Mouse (Mus musculus): ENCODE results near the gene Prim2. TPM values are rescaled to one million over a fixed set of nuclear protein-coding genes. Genes with fewer than 3 reads are reported as not detected.

Gene Prim2
- total RNA-seq, 2 experiments from 2014 or later = 14.9 to 18.6 TPM

DNA sequence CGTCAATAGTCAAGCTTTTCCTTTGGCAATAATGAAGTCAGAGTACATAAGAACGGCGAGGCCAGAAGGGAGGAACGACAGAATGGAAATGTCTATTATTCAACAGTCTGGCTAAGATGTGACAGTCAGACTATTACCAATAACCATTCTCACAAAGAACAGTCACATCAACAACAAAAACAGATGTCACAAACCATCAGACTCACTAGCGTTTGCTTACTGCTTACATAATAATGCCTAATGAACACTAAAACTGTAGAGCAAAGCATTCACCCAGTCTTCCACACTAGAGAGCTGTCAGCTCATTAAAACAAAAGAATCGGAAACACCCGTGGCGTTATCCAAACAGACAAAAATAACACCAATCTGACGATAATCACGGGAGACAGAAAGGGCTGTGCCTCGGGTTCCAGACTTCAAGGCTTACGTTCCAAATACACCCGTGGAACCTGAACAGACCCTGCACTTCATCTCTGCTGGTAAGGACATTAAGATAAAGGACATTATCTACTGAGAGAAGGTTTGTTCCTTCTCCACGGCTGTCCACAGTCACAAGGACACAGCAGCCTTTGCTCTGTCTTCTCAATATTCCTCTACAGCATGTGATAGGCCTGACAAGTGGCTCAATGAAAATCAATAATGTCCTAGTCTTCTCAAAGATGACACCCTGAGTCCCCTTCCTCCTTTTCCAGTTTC lies 59.4 kb downstream of the Prim2 start:
- DNase-seq (ENCODE audit: low spot score in 2 of 2) = no peak

DNA sequence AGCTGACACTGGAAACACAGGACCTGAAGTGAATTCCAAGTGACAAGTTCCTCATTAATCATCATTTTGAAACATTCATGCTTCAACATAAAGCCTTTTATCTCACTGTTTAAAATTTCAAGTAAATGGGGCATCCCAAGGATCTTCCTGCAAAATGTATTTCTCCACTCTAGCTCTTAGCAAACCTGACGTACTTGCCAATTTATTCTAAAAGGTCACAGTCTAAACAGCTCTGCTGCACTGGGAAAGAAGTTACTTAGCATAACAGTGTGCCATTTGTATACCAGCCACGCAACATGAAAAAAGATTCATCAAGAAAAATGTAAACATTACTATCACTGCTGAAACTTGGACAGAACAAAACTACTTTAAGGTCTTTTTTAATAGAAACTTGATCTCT lies 61.5 kb downstream of the Prim2 start:
- no peak for DNase-seq (ENCODE audit: low spot score in 2 of 2)

DNA sequence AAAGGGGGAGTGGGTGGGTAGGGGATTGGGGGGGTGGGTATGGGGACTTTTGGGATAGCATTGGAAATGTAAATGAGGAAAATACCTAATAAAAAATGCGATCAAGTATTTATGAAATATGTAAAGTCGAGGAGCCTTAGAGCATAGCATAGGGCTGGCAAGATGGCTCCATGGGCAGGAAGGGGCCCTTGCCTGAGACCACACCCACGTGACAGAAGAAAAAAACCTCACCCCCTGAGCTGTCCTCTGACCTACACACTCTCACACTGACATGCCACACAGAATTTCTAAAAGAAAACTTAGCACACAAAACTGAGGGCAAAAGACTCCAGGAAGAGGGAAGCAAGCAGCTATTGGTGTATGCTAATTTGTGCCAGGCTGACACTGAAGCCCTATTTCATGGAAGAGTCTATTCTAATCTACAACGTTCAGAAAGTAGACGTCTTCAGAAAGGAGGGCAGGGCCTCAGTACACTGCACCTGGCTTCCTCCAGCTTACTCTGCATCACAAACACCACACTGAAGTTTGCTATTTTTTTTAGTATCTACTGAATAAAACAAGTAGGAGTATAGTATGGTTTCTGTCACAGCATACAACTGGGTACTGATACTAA lies 65.4 kb downstream of the Prim2 start:
- DNase-seq (ENCODE audit: low spot score in 2 of 2) = no peak

DNA sequence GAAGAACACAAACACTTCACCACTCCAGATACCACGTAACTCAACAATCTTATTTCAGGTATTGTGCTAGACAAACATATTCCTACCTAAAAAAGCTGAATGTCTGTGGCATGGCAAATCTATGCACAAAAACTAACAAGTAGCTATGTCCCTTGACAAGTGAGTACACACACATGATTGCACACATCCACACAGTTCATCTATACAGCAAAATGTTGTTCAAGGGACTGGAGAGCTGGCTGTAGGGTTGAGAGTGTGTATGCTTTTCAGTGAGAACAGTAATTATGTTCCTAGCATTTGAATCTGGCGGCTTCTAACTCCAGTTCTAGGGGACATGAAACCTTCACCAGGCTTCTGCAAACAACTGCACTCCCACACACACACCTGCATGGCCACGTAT lies 69.9 kb downstream of the Prim2 start:
- no peak for DNase-seq (ENCODE audit: low spot score in 2 of 2)

DNA sequence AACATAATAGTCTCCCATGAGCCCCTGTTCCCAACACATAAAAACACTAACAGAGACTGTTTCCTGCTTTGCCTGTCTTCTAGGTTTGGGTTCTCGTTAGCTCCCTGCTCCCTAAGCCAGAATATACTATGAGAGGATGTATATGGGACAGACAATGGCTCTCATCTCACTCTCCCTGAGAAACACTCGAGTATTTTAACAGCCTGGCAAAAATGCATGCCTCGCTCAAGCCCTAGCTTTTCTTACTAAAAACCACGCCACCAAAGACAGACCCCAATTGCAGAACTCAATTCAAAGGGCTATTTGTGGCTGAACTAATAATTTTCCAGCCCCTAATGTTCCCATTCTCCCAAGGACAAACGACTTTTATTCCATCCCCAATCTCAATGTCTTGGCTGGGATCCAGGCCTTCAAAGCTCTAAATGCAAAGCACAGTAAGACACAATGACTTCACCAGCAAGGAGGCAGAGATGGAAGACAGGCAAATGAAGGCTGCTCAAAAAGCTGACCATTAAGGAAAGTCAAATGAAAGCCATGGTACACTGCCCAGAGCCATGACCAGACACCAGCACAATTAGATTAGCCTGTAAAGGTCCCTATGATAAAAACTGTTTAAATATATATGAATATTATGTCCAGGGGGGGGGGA lies 70.5 kb downstream of the Prim2 start:
- no peak for DNase-seq (ENCODE audit: low spot score in 2 of 2)

DNA sequence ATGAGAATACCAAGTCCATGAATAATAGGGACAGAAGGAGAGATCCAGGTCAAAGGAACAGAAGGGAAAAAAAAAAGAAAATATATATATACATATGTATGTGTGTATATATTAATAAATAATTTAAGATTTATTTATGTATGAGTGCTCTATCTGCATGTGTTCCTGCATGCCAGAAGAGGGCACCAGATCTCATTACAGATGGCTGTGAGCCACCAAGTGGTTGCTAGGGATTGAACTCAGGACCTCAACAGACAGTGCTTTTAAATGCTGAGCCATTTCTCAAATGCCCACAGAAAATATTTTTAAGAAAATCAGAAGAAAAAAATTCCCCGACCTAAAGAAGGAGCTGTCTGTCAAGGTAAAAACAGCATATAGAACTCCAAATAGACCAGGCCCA lies 72.6 kb downstream of the Prim2 start:
- no peak for DNase-seq (ENCODE audit: low spot score in 2 of 2)

DNA sequence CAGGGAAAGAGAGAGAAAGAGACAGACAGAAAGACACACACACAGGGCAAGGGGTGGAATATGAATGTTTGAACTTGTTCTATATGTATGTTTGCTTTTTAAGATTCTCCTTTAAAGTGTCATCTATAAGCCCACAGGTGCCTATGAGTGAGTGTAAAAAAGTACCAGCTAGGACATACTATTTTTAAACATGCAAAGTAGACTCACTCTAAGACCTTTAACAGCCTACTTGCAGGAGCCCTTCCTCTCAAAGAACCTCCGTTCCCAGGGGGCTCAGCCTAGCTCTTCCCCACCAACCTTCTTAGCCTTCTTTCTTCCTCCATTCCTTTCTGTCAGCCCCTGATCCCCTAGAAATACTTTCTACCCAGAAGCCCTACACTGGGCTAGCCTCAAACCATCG lies 73.7 kb downstream of the Prim2 start:
- no peak for DNase-seq (ENCODE audit: low spot score in 2 of 2)

DNA sequence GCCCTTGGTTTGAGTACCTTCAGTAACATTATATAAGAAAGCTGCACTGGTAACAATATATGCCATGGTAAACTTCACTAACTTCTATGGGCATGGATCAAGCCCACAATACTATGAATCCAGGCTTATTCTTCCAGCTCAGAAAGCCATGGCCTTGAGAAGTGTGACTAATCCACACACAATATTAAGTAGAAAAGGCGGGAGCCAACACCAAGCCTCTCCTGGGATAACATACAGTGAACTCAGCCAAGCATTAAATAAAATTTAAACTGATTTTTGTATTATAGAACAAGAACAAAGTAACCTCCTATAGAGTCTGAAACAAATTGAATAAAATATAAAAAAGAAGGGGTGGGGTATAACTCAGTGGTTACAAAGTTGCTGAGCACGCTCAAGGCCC lies 74.6 kb downstream of the Prim2 start:
- no peak for DNase-seq (ENCODE audit: low spot score in 2 of 2)

DNA sequence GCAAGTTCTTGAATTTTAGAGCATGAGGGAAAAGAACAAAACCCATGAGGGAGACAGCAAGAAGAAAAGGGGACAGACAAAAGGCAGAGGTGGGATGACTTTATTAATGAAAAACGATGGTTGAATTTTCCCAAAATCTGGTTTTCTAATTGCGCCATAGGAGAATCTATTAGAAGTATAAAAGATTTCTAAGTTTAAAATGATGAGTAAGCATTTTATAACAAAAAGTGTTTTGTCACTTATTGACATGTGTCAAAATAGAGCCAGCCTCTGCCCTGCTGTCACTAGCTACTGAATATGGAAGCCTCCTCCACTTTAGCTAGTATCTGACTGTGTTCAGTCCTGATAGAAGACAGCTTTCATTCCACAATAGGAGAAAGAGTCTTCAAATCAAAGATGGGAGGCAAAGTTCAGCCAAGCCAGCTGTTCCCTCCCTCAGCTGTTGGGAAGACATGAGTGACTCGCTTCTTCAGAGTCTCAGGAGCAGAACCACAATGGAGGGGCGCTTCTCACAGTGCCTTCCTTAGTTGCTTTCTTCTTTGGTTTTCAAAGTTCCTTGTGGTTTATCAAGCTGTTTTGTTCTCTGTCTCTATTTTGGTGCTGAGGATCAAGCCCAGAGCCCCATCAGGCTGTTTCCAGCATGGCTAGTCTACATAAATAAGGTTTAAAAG lies 75.7 kb downstream of the Prim2 start:
- no peak for DNase-seq (ENCODE audit: low spot score in 2 of 2)

DNA sequence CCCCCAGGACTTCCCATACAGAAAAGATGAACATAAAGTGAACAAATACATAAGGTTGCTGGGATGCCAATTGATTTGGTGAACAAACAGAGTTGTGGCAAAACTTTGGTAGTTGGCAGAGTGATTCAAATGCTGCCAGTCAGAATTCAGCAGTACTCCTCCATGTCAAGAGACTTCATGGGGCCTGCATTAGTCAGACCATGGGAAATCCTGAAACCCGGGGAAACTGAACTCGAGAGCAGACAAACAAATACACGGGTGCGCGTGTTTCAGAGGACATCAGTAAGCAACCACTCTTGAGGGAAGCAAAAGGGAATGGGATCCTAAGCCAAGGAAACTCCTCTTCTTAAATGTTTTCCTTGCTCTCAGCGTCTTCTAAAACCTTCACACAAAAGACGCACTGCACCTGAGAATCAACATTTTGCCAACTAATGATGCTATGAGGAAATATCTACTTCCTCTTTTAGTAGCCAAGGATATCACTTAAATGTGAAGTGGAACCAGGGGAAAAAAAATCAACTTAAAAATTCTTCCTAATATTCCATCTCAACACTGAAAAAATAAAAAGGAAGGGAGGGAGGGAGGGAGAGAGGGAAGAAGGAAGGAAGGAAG lies 77.5 kb downstream of the Prim2 start:
- no peak for DNase-seq (ENCODE audit: low spot score in 2 of 2)

DNA sequence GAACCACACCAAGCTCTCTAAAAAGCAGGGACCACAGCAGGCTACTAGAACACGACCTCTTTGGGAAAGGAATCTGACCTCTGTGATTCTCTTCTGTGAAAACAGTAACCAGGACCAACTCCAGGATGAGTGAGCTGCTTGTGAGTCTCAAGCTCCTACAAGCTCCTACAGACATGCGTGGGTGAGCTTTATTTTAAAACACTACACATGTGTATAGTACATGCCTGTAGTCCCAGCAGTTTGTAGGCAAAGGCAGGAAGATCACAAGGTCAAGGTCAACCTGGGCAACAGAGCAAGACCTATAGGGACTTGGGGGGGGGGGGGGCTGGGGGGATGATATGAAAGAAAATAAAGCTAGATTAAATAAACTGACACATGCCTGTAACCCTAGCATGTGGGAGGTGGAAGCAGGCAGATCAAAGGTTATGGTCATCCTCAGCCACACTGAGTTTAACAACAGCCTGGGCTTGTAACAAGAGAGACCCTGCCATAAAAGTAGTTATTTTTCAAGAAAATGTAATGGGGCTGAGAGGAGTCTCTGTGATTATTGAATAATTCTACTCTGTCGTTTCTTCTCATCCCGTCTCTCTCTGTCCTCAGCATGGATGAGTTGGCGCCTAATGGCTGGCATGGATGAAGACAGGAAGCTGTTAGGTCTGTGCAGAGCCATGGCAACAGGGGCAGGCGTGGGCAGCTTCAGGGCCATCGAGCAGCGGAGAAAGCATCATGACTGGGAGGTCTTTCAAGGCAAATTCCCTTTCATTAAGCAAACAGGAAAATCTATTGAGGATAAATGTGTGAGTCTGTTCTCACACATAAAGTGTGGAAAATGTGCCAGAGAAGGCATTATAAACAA lies 78.8 kb downstream of the Prim2 start:
- DNase-seq (ENCODE audit: low spot score in 2 of 2) = no peak

DNA sequence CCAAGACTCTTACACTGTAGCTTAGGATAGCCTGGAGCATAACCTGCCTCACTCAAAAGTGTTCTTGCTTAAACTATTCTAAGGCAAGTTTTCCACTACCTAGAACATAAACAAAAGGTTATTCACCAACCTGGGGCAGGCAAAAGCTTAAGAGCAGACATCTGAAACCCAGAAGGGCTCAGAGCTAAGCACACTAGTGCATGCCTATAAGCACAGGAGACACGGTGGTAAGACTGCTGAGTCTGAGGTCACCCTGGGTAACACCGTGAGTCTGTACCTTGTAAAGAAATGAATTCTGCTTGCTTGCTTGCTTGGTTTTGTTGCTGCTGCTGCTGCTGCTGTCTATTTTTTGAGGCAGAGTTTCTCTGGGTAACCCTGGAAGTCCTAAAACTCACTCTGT lies 80.1 kb downstream of the Prim2 start:
- no peak for DNase-seq (ENCODE audit: low spot score in 2 of 2)

DNA sequence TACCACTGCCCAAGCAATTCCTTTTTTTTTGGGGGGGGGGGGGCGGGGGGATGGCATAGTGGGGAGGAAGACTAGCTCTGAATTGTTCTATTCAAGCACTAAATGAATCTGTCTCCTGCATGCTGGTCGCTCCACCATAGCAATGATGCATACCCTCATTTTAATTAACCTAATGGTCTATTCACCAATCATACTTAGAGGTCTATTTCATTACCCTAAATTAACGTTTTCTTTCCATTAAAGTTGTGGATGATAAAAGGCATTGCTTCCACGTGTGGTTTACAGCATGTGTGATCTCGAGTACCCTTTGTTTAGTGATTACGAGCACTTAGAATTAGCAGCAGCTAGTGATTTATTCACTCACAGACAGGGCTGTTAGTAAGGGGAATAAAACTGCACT lies 81.0 kb downstream of the Prim2 start:
- no peak for DNase-seq (ENCODE audit: low spot score in 2 of 2)

DNA sequence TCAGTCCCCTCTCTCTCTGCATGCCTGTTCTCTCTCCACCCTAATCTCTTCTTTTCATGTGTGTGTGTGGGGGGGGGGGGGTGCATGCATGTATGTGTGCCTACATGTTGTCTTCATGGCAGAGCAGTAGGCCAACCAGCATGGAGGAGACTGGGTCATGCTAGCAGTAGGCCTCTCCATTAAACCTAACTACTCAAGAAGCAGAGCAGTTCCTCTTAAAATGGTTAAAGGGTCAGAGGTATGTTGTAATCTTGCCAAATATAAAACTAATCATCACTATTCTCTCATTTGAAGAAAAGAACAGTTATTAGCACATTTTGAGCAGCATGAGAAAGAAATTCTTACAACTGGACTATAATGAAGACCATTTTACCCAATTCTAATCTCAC lies 85.0 kb downstream of the Prim2 start:
- DNase-seq (ENCODE audit: low spot score in 2 of 2) = no peak

DNA sequence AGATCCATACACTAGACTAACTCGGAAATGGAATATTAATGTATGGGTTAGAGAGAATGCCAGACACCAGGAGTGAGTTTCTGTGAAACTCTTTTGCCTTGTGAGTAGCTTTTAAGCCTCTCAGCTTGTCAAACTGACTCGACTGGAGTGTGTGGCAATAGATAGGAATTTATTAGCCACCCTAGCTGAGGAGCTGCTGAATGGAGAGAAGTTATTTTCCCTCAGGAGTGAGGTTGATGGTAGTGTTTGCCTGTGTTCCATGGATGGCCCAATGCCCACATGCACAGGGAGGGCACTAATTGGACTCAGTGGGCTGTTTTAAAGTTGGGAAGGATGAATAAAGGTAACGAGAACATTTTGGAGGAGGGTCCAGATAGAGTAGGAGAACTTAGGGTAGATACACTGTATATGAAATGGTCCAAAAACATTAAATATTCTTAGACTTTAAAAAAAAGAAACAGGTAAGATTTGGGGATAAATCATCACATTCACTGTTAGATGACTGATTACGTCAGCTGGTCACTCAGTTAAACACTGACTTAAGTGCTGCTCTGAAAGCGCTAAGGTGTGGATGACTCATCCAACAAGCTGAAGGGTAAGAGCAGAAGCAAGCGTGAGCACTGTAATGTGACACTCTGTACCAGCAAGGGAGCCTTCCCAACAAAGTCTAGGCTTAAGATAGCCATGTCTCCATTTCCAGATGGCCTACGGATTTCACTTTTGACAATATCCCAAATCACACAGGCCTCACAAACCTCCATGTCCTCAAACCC lies 85.6 kb downstream of the Prim2 start:
- no peak for DNase-seq (ENCODE audit: low spot score in 2 of 2)

DNA sequence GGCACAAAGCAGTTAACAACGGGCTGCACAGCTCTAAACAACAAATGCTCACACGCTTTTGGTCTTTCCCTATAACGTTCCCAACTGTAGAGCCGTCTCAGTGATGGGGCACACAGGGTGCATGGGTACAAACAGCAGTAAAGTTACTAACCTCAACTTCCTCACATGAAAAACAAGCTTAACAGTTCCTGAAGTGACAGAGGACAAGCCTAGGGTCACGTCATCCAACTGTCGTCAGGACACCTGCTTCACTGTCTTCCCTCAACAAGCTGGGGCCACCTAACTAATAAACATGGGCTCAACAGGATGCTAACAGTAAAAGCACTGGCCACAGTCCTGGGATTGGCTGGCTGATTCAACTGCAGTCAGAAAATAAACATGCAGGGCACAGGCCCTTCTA lies 91.0 kb downstream of the Prim2 start:
- no peak for DNase-seq (ENCODE audit: low spot score in 2 of 2)

DNA sequence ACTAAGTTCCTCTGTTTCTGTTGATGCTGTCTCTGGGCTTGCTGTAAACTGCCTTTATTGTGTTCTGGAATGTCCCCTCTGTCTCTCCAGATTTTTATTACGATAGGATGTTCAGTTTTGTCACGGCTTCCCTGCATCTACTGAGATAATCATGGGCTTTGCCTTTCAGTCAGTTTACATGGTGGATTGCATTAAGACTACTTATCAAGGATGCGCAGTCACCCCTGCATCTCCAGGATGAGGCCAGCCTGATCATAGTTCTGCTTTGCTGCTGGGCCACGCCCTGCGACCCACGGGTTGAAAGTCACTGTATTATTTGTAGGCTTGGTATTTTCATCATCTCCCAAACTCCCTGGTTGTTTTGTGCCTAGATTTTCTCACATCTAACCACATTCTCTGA lies 95.1 kb downstream of the Prim2 start:
- DNase-seq (ENCODE audit: low spot score in 2 of 2) = no peak

DNA sequence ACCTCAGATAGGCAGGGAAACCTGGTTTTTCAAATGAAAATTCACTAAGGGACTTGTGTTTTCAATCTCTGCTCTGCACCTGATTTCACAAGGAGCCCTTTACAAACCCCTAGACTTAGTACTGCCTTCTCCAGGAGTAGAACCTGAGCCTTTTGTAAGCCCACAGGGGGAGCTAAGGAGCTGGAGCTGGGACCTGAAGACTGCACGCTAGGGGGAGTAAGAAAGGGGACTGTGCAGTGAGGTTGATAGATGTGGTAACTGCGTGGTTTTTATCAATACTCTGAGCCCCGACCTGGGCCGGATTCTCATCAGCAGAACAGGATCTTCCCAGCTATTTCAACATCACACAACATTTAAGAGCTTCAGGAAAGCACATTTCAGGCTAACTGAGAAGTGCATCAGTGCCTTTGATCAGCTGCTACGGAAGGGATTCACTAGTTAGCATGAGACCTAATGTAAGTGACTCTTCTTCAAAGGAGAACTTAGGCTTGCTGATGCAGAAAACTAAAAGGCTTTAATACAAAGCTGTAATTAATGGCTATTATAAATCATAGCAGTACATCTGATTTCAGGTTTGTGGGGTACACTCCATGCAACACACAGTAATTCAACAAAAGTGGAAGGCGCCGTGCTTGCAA lies 103.7 kb downstream of the Prim2 start:
- DNase-seq (ENCODE audit: low spot score in 2 of 2) = no peak

DNA sequence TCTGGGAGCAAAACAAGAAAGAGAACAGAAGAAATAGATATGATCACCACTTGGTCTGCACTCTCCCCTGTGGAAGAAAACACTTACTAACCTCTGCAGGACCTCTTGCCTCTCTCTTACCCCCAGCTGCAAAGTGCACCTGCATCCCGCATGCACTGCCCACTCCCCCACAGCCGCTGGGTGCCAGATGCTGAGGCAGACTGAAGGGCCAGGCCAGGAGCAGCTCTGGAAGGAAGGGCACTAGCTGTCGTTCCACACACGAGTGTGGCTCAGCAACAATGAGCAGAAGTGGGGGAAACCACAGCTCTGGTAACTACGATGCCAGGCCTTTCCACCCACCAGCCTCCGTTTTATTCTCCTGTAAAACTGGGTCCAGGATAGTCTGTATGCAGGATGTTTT lies 105.6 kb downstream of the Prim2 start:
- no peak for DNase-seq (ENCODE audit: low spot score in 2 of 2)

DNA sequence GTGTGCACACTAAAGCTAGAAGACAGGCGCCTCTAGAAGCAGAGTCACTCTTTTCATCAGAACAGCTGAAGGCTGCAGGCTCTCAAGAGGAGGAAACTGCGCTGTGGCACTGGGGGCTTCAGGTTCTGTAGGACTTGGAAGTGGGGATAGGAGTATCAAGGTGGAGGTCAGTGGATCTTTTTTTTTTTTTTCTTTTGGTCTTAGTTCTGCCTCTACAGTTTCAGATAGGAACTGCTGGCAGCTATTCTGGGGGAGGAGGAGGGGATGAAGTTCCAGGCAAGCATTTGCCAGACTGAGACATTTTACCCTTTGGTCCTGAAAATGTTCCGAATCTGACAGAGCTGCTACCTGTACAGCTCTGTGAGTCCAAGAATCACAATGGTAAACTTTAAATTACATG lies 106.0 kb downstream of the Prim2 start:
- no peak for DNase-seq (ENCODE audit: low spot score in 2 of 2)
